Mouse (Mus musculus) c-Kit-positive CD71-positive TER-119-negative erythroid progenitor cells, embryonic 14.5 days (primary cell): ENCODE results near the gene Ano6.

ENCODE experiments used
- DNase-seq: peaks from one replicate; pipeline ENCODE4 v3.0.0-alpha.2; 2013; ENCODE audit warnings: low read depth

Ano6 gene

DNA sequence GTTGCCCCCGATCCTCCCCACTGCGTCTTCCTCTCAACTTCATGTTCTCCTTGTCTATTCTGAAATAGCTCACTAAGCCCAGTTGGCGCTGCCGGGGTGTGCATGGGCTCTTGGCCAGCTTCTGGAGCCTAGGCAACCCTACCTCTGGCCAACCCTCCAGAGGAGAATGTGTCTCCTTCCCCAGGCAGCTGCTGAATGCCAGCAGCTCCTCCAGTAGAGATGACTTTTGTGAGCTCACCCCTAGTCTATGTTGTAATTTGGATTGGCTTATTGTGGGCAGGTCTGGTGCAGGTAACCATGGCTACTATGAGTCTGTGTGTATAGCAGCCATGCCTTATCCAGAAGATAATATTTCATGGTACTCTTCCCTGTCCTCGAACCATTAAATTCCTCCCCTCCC lies 141.7 kb downstream of the Ano6 start:
- no peak for DNase-seq

DNA sequence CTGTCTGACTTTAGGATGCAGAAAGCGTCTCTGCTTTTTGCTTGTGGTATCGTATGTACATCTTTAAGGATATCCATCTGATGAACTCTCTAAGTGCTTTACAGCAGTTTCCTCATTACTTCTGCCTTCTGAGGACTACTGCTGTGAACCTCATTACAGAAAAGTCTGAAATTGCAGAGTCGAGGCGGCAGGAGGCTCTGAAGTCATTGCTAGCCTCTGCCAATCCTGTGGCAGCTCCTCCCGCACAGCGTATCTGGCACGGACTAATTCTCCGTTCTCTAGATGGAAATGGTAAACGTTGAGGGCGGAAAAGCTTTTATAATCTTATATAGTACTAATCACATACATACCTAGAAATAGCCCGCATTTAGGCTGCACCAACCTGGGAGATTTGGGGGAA lies 144.5 kb downstream of the Ano6 start:
- no peak for DNase-seq

DNA sequence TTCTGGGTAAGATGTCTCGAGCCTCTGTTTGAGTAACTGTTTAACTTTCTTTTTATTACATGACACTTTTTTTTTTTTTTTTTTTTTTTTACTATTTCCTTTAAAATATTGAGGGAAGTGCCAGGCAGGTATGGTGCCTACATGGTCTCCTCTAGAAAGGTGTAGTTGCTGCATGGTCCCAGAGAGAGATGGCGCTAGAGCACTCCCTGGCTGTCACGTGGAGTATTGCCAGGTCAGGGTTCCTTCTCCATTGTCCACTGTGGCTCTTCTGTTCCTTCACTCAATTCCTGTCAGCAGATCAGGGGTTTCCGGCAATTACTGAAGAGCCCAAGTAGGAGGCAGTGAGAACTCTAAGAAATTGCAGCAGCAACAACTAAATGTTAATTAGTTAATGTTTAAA lies 152.8 kb downstream of the Ano6 start:
- DNase-seq = no peak

DNA sequence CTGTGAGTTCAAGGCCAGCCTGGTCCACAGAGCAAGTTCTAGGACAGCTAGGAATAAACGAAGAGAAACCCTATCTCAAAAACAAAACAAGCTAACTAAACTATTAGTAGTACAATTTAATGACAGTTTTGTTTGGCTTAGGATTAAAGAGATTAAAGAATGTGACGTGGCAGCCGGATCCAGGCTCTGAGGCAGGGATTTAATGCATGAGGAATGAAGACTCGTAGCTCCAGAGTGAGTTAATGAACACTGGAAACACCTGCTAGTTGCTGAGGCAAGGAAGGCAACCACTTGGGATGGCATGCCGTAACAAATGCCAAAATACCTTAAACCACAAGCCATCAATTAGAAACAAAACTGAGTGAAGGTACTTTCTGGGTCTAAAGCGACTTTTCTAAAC lies 153.7 kb downstream of the Ano6 start:
- no peak for DNase-seq

DNA sequence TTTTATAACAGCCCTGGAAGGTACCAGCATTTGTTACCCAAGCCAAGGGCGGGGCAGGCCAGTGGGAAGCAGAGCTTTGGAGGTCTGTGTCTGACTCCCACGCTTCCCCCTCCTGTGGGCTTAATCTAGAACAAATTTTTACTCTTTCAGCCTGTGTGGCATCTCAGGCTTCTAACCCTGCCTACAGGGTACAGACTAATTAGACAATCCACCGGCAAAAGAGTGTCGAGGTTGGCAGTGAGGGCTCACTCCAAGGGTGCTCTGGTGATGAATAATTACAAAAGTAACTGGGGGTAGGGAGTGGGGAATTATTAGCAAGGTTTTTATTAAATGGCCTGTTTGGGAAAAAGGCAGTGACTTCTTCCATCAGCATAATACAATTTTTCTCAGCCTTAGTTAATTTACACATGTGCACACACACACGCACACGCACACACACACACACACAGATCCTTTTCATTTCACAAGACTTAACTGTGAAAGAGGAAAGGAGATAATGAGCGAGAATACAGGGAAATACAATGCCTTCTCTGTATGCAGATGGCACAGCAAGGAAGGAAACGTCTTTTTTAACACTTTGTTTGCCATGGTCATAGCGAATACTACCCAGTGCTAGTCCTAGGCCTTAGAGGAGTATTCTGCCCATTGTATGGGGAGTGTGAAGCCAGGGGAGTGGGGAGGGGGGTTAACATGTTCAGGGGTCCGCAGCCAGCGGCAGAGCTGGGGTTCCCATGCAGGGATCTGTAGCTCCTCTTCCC lies 155.5 kb downstream of the Ano6 start:
- no peak for DNase-seq

DNA sequence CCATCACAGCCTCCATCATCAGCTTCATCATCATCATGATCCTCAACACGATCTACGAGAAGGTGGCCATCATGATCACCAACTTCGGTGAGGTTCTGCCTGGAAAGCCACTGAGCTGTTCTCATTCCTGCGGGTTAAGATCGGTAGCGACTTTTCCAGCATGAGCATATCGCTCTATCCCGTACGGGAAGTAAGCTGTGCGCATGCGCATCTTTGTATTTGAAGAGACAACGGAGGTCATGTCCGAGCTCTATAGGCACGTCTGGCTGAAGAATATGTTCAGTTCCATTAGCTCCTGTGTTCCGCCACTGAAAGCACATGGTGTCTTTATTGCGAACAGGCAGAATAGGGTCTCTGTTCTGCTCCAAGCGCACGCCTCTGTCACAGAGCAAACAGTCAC lies 157.8 kb downstream of the Ano6 start:
- no peak for DNase-seq

DNA sequence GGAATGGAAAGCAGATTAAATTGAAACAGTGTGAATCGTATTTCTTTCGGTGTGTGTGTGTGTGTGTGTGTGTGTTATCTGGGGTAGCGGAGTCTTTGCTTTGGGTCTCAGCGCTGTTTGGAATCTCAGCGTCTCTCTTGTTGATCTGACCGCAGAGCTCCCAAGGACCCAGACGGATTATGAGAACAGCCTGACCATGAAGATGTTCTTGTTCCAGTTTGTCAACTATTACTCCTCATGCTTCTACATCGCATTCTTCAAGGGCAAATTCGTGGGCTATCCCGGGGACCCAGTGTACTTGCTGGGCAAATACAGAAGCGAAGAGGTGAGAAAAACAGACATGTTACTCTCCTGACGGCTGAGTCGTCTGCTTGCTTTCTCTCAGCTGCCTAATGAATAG lies 158.7 kb downstream of the Ano6 start:
- DNase-seq = no peak

DNA sequence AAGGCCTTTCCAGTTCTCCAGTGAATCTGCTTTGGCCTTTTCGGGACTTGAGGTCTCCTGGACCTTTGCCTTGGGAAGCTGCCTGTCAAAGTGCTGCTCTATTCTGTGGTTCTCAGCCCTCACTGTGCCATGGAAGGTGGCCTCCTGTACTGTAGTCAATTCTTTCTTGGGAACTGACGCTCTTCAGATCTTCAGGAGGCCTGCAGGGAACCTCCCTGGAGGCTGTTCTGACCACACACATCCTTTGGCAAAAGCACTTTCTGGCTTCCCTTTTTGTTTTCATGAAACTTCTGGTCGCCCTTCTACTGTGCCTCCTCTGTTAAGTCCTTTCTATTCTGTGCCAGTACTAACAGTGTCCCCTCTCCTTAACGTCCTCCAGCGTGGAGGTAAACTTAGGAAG lies 160.9 kb downstream of the Ano6 start:
- DNase-seq = no peak

DNA sequence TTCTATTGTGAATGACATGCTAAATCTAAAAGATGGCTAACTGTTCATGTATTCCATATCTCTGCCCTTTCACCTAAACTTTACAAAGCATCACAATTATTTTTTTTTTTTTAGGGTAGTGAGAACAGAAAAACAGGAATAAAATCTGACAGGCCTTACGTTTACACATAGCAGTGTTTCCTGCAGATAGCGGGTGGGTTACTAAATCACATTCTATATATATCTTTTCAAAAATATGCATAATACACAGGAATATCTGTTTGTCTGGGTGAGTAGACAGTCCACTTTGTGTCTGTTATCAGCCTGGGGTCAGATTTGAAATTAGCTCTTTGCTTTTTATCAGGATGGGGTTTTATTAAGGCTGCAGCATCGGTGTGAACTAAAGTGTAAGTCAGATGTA lies 166.0 kb downstream of the Ano6 start:
- DNase-seq = no peak

DNA sequence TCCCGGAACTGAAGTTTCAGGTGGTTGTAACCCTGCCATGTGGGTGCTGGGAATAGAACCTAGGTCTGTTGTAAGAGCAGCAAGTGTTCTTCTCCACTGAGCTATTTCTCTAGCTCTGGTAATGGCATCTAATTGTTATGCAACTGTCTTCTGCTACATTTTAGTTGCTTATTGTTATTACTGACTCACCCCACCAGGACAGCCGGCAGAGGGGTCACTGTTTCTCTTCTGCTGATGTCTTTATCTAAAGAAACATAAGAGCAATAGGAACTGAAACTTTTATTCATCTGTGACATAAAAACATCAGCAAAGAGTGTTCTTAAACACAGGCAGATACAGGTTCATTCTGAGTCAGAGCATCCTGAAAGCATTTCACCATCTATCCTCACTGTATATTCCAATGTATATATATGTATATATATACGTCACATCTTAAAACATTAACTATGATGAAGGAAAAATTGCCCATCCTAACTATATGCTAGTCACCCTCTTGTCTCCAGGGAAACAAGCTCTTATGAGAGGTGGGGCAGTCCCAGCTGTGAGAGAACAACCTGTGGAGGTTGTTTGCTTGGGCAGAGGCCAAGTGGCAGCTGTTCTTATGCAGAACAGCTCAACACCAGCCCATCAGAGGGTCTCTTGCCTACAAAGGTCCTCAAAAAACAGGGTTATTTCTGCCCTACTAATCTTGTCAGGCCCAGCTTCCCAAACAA lies 171.9 kb downstream of the Ano6 start:
- DNase-seq = no peak

DNA sequence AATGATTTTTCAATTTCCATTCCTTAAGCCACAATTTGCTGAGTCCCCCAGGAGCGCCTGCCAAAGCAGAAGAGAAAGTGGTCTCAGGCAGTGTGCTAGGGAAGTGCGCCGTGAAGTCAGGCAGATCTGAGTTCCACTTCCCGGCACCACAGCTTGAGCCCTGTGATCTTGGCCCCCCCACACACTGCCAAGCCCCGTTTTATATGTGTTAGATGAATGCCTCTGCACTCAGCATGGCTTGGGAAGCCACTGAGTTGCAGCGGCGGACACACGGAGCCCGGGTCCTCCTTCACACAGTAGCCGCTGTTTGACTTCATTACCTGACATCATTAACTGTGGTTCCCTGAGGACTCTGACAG lies 172.5 kb downstream of the Ano6 start:
- DNase-seq = no peak

DNA sequence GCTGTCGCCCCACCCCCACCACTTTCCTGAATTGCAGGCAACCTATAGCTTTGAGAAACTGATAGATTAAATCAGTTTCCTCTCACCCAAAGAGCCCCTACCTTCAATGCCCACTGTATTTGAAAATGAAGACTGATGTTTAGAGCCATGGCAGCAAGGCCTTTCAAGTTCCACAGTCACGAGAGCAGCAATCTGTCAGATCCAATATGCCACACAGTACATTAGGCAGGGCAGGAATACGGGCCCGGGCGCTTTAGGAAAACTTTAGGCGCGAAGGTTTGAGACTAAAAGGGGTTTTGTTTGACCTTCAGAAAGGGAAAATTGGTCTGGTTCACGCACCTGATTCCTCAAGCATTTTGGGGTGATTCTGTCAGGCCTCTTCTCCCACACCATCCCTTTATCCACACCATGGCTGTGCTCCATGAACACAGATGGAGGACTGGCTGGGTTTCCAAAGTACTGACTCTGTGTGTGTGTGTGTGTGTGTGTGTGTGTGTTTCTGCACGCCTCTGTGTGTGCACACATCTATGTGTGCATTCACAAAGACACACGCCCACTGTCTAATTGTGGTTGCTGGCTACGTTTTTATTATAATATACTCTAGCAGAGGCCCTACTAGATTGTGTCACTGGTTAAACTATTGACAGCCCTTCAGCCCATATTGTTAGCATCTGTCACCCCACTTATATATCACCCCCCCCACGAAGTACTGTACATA lies 173.0 kb downstream of the Ano6 start:
- DNase-seq = no peak

DNA sequence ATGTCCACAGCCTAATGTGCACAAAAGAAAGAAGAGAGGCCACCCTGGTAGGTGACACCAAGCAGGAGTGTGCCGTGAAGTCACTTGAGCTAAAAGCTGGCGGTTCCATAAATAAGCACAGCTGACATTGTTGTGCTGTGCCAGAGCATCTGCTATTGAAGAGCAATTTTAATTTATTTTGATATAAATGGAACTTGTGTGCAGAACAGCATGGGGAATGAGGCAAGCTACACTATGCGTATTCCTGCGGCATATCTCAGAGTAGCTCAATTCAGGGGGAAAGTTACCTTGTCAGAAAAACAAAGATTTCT lies 173.6 kb downstream of the Ano6 start:
- DNase-seq = no peak

DNA sequence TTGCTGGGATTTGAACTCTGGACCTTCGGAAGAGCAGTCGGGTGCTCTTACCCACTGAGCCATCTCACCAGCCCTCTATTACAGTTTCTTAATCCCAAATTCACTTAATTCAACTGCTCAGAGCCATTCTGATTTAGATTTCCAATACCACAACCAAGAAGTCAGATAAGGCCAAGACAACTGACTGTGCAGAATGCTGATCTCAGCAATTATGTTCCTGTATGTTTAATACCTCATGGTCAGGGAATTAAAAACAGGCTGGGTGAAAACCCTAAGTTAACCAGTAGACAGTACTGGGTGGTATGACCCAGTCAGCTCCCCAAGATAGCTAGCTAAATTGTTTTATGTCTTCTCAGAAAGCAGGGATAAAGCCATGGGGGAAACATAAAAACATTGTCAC lies 176.3 kb downstream of the Ano6 start:
- DNase-seq = no peak

DNA sequence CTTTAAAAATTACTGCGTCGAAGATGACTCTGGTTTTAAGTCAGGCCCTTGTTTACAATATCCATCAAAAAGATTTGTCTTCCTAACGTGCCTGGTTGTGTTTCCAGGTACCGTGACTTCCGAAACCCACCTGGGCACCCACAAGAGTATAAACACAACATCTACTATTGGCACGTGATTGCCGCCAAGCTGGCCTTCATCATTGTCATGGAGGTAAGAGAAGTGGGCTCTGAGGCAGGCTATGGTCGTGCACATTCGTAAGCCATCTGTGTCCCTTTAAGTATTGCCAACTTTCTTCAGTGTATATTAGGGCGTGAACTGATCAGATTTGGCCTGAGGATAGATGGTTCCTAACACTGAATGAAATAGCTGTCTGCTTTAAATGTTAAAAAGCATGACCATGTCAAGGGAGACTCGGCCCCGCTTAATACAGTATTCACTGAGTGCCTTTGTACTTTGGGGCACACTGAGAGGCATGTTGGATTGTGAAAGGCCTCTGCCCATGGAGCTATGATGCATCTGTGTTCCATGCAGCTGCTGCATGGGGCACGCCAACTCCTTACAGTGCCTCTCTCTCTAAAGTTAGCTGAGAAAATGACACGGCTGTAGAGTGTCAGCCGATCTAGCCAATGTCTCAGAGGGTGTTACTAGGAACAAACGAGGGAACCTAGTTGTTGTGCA lies 177.0 kb downstream of the Ano6 start:
- DNase-seq = no peak

DNA sequence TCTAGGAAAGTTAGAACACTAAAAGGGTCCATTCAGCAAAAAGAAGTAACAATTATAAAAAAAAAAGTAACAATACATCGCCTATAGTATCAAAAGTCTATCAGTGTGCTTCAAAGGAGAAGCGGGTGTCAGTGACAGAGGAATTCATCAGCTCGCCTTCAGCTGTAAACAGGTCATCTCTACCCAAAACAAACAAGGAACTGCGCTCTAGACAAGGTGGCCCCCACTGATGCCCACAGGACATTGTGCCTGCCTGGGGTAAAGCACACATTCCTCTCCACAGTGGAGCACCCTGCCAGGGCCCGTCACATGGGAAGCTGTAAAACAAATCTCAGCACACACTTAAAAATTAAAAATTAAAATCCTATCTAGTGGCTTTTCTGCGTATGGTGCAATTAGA lies 179.0 kb downstream of the Ano6 start:
- DNase-seq = no peak

DNA sequence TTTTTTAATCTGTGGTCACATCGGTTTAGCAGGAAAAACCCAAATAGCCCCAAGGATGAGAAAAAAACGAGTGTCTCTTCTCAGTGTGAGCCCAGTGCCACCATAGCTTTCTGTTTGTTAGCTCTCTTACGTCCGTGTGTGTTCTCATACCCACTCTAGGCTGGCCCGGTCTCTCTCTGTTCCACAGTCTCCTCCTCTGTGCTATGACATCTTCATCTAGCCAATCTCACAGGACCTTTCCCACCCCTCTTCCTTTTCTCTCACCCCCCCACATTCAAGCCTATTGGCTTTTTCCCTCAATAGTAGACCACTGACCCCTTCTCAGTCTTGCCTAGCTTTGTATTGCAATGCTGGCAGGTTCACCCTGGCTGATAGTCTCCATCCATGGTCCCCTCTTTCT lies 179.5 kb downstream of the Ano6 start:
- DNase-seq = no peak

DNA sequence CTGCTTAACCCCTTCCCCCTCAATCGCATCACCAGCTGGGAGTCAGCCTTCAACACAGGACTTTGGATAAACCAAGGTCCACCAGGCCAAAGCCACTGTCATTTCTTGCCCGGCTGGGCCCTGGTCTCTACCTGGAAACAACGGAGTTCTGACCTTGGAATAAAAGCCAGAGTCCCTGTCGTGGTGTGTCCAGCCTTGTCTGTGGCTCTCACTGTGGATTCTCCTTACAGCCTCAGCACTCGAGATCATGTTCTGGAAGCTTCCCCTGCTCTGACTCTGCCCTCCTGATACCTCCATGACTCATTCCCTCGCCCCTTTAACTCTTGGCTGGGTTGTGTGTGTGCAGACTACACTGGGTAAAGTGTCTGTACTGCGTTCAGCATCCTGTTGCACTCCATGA lies 180.0 kb downstream of the Ano6 start:
- no peak for DNase-seq

DNA sequence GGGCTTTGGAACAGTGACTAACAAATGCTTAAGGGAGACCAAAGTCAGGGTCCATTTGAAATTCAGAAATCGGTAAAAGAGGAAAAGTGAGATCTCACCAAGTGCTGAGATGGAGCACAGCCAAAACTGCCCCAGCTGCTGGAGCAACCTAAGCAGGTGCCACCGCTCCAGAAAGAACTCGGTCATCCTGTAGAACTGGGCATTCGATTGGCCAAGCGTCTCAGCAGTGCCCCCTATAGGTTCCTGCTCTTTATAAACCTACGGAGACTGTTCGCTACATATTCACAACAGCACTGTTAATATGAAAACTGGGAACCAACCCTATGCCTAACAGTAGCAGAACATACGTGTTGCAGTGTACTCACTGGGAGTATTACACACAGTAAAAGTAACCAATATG lies 180.7 kb downstream of the Ano6 start:
- DNase-seq = no peak

DNA sequence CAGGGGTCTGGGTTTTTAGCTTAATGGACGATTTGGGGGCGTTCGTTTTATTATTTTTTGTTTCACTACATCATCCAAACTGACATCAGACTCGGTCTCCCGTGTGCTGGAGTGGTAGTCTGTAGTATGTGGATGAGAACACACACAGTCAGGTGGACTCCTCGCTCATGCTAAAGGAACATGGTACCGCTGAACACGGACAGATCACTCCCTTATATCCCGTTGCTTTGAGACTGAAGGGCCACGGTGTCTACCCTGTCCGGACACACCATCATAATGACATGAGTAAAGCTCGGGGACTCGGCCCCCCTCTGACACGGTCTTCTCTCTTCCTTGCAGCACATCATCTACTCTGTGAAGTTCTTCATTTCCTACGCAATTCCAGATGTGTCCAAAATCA lies 181.5 kb downstream of the Ano6 start:
- no peak for DNase-seq

DNA sequence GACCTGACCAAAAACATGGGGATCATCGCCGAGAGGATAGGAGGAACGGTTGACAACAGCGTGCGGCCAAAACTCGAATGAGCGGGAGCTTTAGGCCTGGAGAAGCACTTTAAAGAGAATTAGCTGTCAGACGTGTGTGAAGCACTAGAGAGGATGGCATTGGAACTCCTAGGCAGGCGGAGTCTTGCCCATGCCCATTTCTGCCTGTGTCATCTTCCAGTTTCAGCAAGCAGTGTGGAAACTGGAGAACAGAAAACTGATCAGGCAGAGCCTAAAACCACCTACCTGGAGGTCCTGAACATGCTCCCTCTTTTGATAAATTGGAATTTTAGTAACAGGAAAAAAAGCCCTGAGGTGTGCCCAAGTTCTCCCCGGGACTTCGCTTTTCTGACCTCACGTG lies 182.0 kb downstream of the Ano6 start:
- DNase-seq = no peak

DNA sequence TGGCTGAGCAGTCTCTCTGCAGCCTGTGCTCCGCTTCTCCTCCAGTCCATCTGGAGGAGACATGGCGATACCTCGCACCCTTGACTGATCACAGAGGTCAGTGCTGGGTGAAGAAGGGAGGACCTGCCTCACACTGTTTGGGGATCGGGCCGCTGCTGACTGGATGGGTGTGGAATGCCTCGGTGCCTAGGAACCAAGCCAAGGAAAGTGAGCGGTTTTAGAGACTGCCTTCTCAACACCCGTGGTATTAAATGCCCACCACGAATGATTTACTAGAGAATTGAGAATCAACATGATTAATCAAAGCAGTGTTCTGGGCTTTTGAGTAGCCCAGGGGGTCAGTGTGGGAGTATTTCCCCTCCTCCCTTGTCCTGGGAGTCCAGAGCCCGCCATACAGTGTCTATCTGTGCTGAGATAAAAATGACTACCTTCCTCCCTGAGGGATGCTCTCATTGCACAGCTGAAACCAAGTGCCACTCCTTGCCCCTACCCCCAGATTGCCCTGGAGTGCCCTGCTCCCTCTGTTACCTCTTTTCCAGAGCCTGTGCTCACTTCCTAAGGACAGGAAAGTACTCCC lies 183.5 kb downstream of the Ano6 start:
- no peak for DNase-seq
